Mouse (Mus musculus): Measurements from ENCODE around the gene Fars2. TPM values are rescaled to one million over a fixed set of nuclear protein-coding genes. Genes with fewer than 3 reads are reported as not detected.
"Not testable (repeated sequence)": the region's sequence is repeated elsewhere in the genome, so short reads cannot be mapped to it uniquely, and the experiment has no call there.

The Fars2 gene
- polyA plus RNA-seq, 1 experiment from 2014 or later, result 46.3 TPM

DNA sequence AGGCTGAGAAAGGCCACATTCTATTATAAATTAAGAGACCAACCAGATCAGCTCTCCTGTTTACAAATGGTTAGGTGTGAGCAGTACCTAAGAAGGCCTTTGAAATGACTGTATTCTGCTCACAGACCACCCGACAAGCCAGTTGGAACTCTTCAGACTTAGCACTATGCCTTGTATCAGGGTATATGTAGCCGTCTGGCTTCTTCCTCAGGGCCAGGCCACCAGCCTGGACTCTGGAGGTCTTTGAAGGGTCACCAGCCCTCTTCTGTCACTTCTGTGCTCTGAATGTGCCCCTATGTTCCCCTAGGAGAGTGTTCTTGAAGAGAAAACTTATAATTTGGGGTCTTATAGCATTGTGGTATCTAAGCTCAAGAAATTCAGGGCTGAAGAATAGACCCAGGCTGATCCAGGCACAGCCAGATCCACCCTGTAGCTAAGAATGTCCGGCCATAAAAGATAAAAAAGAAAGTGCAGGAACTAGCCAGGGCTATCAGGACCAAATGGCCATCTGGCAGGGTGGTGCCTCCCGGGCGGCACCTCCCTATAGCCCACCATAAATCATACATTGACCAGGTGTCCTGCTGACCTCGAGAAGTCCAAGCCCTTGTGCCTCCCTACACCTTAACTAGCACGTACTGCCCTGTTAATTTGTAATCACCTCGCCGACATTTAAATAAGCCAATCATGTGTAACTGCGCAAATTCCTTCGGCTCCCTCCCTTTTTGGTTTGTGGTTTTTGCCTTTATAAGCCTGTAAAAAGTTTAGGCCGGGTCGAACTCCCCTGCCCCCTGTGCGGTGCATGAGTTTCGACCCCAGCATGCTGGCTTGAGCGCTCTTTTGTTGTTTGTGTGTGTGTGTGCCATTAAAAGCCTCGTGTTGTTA, 308.9 kb downstream of the Fars2 start:
- not testable (repeated sequence) for H3K4me3 ChIP-seq; H3K36me3 ChIP-seq; ATAC-seq (ENCODE audit: insufficient number of reproducible peaks, low FRiP score); H3K27ac ChIP-seq (ENCODE audit: poor library complexity, severe bottlenecking); H3K9ac ChIP-seq; H3K27me3 ChIP-seq (replicated peaks); H3K4me2 ChIP-seq; H3K9me3 ChIP-seq (replicated peaks)
- peaks cover 16% of the 10 kb centered on the region; the same call in 1 of the 2 replicates for H3K4me1 ChIP-seq (replicated peaks)
- WGBS, result 79% methylated on average over 17 of the region's 17 CpGs

DNA sequence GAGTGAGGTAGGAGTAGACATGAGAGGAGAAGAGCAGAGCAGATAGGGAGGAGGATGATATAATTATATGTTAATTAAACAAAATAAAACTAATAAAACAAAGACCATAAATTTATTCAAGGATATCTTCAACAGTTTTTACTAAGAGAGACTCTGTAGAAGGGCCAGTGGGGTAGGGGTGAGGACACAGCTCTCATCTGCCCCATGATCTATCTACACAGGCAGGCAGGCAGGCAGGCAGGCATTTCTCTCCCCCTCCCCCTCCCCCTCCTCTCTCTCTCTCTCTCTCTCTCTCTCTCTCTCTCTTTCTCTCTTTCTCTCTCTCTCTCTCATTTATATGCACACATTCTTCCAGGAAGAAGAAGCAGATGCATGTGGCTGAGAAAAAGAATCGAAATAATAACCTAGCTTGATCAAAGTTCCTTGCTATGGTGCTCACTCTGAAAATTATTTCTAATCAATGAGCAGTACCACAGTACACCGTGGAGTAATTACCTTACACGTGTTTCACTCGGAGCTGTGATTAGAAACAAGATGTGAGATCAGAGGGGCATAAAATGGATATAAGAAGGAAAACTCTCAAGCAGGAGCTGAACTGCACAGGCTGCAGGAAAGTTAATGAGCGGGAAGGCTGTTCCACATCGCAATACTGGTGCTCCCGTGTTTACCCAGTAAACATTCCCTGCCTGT, 312.4 kb downstream of the Fars2 start:
- Histone ChIP-seq H3K9me3 (replicated peaks) (no peaks in the 10 kb centered on the region), H3K36me3 (no peaks in the 10 kb centered on the region), H3K9ac (no peak overlapping the region), H3K27me3 (replicated peaks) (no peaks in the 10 kb centered on the region), H3K4me2 (no peak overlapping the region), H3K4me1 (replicated peaks) (peaks cover 3% of the 10 kb centered on the region; the same call in 1 of the 2 replicates), H3K4me3 (no peak overlapping the region), H3K27ac (ENCODE audit: poor library complexity, severe bottlenecking) (no peak overlapping the region)
- no peak for ATAC-seq (ENCODE audit: insufficient number of reproducible peaks, low FRiP score)
- WGBS, result 76% methylated on average over 7 of the region's 7 CpGs

DNA sequence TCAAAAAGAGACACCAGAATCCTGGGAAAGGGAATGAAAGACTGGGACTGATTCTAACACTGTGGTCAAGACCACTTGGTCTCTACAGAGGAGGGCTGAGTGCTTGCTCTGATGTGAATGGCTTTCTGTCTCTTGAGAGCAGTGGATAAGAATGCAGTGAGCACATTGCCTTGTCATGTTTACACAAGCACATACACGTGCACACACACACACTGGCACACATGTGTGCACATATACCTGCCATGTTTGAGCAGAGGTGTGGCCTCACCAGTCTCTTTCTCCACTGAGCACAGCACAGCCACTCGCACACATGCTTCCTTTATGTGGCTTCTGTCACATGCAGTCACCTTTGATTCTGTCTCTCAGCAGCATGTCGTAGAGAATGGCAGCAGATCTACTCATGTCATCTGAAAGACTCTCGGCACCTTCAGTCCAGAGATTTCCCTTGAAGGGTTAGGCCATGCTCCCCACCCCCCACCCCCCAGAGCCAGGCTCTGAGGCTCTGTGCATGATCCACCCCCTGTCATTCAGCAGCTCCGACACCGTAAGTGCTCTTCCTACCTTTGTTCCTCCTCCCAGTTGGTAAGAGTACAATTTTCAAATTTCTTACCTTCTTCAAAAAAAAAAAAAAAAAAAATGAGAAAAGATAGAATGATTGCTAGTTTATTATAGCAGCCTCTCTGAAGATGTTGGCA, 313.4 kb downstream of the Fars2 start:
- 54% methylated on average over 6 of the region's 6 CpGs for WGBS
- Histone ChIP-seq H3K4me1 (replicated peaks) (peaks cover 3% of the 10 kb centered on the region; the same call in 1 of the 2 replicates), H3K9me3 (replicated peaks) (no peaks in the 10 kb centered on the region), H3K4me2 (no peak overlapping the region), H3K9ac (no peak overlapping the region), H3K27me3 (replicated peaks) (no peaks in the 10 kb centered on the region), H3K27ac (ENCODE audit: poor library complexity, severe bottlenecking) (no peak overlapping the region), H3K36me3 (no peaks in the 10 kb centered on the region), H3K4me3 (no peak overlapping the region)
- ATAC-seq (ENCODE audit: insufficient number of reproducible peaks, low FRiP score), result no peak

DNA sequence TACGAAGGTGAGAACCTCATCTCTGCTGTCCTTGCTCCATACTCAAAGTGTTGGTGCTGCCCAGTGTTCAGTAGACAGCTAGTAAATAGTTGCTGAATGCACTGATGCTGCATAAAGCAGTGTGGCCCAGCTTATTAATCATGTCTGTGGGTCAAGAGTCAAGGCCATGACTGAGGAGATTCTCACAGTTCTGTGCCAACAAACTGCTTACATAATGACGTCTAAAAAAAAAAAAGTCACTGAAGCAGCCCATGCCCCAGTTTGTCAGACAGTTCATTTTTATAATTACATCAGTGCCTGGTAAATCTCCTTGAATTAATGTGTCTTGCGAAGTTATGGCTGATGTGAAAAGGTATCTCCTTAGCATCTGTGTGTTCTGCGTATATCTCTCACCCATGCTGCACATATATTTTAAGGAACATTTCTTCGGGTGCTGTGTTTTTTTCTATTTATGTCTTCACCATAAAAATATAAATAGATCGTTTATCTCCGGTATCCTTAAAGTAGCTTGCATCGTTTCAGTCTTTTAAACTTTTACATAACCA, 314.8 kb downstream of the Fars2 start:
- H3K9me3 ChIP-seq (replicated peaks), result no peaks in the 10 kb centered on the region
- H3K27me3 ChIP-seq (replicated peaks), result no peaks in the 10 kb centered on the region
- no peak overlapping the region for H3K9ac ChIP-seq
- no peak overlapping the region for H3K4me2 ChIP-seq
- no peak for ATAC-seq (ENCODE audit: insufficient number of reproducible peaks, low FRiP score)
- no peak overlapping the region for H3K4me3 ChIP-seq
- peaks cover 3% of the 10 kb centered on the region; the same call in 1 of the 2 replicates for H3K4me1 ChIP-seq (replicated peaks)
- WGBS, result 86% methylated on average over 8 of the region's 8 CpGs
- no peak overlapping the region for H3K27ac ChIP-seq (ENCODE audit: poor library complexity, severe bottlenecking)
- H3K36me3 ChIP-seq, result no peaks in the 10 kb centered on the region

DNA sequence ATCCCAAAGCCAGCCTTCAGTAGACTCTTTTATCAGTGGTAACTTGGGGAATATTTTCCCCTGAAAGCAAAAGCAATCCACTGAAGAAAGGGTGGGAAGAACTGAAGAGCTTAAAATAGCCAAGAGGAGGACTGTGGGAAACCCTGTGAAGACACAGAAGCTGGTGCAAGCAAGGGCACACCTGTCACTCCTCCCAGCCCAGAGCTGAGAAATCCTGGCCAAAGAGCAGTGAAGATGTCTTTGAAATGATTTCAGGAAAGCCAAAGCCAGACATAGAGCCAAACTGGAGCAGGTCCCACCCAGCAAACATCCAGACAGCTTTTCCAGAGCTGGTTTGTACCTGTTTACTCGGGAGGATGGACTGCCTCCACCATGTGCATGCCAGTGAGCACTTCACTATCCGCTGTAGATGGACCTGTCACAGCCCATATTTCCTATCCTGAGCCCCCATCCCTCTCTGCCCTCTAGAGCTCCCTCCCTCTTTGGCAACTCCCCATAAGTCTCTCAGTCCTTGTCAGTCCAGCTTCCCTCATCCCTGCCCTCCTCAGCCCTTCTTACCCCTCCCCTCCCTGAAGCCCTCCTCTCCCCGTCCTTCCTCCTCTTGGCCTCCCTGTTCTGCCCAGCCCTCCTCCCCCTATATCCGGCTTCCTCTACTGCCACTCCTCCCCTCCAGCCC, 327.7 kb downstream of the Fars2 start:
- Histone ChIP-seq H3K27me3 (replicated peaks) (no peaks in the 10 kb centered on the region), H3K36me3 (no peaks in the 10 kb centered on the region), H3K9me3 (replicated peaks) (no peaks in the 10 kb centered on the region), H3K4me2 (no peak overlapping the region), H3K27ac (ENCODE audit: poor library complexity, severe bottlenecking) (no peak overlapping the region), H3K4me3 (no peak overlapping the region), H3K4me1 (replicated peaks) (peaks cover 11% of the 10 kb centered on the region), H3K9ac (no peak overlapping the region)
- no peak for ATAC-seq (ENCODE audit: insufficient number of reproducible peaks, low FRiP score)
- 59% methylated on average over 4 of the region's 4 CpGs for WGBS

DNA sequence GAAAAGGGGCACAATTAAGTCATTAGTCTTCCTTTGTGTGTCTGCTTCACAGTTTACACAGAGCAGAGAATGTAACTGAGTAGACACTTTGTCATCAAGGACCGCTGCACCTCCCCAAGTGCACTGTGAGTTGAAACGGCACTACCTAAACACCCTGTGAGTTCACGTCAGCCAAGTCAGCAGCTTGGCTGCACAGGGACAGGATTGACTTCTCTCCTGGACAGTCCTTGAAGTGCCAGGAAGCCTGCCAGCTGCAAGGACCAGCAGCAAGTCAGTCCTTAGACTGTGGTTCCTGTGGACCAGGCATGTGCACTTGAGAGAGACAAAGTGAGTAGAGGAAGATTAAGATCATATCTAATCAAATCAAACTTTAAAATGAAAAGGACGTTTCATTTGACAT, 330.7 kb downstream of the Fars2 start:
- Histone ChIP-seq H3K9me3 (replicated peaks) (no peaks in the 10 kb centered on the region), H3K4me2 (no peak overlapping the region), H3K4me1 (replicated peaks) (peaks cover 11% of the 10 kb centered on the region), H3K36me3 (no peaks in the 10 kb centered on the region), H3K9ac (no peak overlapping the region), H3K27me3 (replicated peaks) (no peaks in the 10 kb centered on the region), H3K4me3 (no peak overlapping the region), H3K27ac (ENCODE audit: poor library complexity, severe bottlenecking) (no peak overlapping the region)
- WGBS, result 70% methylated on average over 4 of the region's 4 CpGs
- no peak for ATAC-seq (ENCODE audit: insufficient number of reproducible peaks, low FRiP score)

DNA sequence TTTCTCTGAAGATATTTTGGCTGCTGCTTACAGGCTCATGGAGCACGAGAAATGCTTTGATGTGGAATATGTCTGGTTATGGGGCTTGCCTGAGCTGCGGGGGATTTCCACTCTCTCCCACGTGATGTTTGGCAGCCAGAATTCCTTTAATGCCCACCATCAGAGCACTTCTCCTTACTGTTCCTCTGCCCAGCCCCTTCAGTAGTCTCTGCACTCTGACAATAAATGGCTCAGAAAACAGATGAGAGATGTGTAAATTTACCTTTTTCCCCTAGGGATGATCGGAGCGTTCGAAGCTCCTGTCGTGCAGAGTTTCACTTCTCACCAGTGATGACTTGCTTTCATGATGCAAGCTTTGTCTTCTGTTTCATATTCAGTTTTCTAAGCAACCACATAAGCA, 331.4 kb downstream of the Fars2 start:
- Histone ChIP-seq H3K27me3 (replicated peaks) (no peaks in the 10 kb centered on the region), H3K27ac (ENCODE audit: poor library complexity, severe bottlenecking) (no peak overlapping the region), H3K4me3 (no peak overlapping the region), H3K4me1 (replicated peaks) (peaks cover 11% of the 10 kb centered on the region), H3K4me2 (no peak overlapping the region), H3K9ac (no peak overlapping the region), H3K36me3 (no peaks in the 10 kb centered on the region), H3K9me3 (replicated peaks) (no peaks in the 10 kb centered on the region)
- ATAC-seq (ENCODE audit: insufficient number of reproducible peaks, low FRiP score), result no peak
- 86% methylated on average over 7 of the region's 7 CpGs for WGBS

DNA sequence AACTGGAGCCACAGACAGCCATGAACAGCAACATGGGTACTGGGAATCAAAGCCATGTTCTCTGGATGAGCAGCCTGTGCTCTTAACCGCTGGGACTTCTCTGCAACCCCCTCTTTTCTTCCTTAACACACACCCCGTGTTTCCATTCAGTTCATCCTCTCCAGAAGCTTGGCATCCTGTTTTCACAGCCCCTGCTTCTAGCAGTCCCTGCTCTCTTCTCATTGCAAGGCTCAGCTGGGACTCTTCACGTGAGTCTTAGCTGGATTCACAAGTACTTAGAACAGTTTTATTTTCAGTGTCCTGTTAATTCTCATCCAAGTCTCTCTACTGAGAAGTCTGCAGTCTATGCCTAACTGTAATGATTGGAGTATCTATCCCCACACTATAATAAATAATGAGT, 334.2 kb downstream of the Fars2 start:
- no peak for ATAC-seq (ENCODE audit: insufficient number of reproducible peaks, low FRiP score)
- WGBS, result 68% methylated on average over 3 of the region's 3 CpGs
- H3K4me2 ChIP-seq, result no peak overlapping the region

DNA sequence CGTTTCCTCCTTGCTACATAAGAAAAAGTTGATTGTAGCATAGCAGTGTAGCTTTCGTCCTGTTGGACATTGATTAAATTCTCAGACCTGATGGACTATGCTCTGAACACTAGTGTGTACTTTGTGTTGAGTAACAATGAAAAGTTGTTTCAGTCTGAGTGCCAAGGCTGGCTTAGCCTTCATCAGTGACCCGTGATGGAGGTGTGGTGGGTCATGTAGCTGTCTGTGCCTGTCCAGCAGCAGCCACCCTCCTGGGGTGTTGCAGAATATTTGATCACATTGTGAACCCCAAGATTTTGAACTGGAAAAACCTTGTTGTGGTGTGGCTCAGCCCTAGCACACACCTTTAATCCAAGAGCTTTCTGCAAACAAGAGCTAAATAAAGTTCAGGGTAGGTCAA, 343.3 kb downstream of the Fars2 start:
- peaks cover 10% of the 10 kb centered on the region; the same call in 1 of the 2 replicates for H3K4me1 ChIP-seq (replicated peaks)
- no peak for ATAC-seq (ENCODE audit: insufficient number of reproducible peaks, low FRiP score)
- H3K4me3 ChIP-seq, result no peak overlapping the region
- H3K27me3 ChIP-seq (replicated peaks), result no peaks in the 10 kb centered on the region
- no peaks in the 10 kb centered on the region for H3K9me3 ChIP-seq (replicated peaks)
- no peak overlapping the region for H3K27ac ChIP-seq (ENCODE audit: poor library complexity, severe bottlenecking)
- no peak overlapping the region for H3K4me2 ChIP-seq
- no peaks in the 10 kb centered on the region for H3K36me3 ChIP-seq
- H3K9ac ChIP-seq, result no peak overlapping the region
- WGBS, result 71% methylated on average over 3 of the region's 3 CpGs

More for the DNA sequence above, 334.2 kb downstream of the Fars2 start:
- H3K27ac ChIP-seq (ENCODE audit: poor library complexity, severe bottlenecking), result no peak overlapping the region
- H3K9ac ChIP-seq, result no peak overlapping the region
- no peaks in the 10 kb centered on the region for H3K27me3 ChIP-seq (replicated peaks)
- H3K9me3 ChIP-seq (replicated peaks), result no peaks in the 10 kb centered on the region
- no peak overlapping the region for H3K4me3 ChIP-seq
- peaks cover 5% of the 10 kb centered on the region; the same call in 1 of the 2 replicates for H3K4me1 ChIP-seq (replicated peaks)
- no peaks in the 10 kb centered on the region for H3K36me3 ChIP-seq

DNA sequence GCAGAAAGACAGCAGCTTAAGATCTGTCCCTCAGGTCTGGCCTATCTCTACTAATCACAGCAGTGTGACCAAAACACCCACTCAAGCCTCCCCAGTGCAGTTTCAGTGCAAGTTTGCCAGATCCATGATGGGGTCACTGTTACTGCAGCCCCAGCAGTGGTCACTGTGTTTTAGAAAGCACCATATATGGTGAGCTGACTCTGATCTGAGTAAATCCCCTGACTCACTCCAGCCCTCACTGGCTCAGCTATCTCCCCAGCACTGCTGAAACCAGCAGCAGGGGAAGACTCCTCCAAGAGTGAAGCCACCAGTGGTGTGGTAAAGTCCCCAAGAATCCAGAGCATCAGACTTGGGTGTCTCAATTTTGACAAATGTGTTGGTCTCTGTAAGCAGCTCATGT, 346.5 kb downstream of the Fars2 start:
- no peak for ATAC-seq (ENCODE audit: insufficient number of reproducible peaks, low FRiP score)
- H3K4me1 ChIP-seq (replicated peaks), result 0 out of 2 replicates have a peak, but pooled peaks cover 5% of the 10 kb centered on the region

More for the DNA sequence above, 346.5 kb downstream of the Fars2 start:
- H3K27ac ChIP-seq (ENCODE audit: poor library complexity, severe bottlenecking), result no peak overlapping the region
- H3K4me3 ChIP-seq, result no peak overlapping the region
- no peak overlapping the region for H3K9ac ChIP-seq
- H3K9me3 ChIP-seq (replicated peaks), result no peaks in the 10 kb centered on the region
- no peak overlapping the region for H3K4me2 ChIP-seq
- no peaks in the 10 kb centered on the region for H3K27me3 ChIP-seq (replicated peaks)
- H3K36me3 ChIP-seq, result no peaks in the 10 kb centered on the region

All from heart, embryonic 12.5 days (tissue).